Mouse (Mus musculus) telencephalon, adult 2 months (tissue): ENCODE measurements at regions not wholly inside any gene's neighbourhood (a gene's known extent, or its start where the extent isn't known, plus 50 kb on each side); places are given as distances from the start of the nearest gene placed in this dataset.

Experiments
- DNase-seq: peaks from one replicate; pipeline ENCODE4 v3.0.0-alpha.2; 2011; ENCODE audit warnings: low read depth, low spot score

DNA sequence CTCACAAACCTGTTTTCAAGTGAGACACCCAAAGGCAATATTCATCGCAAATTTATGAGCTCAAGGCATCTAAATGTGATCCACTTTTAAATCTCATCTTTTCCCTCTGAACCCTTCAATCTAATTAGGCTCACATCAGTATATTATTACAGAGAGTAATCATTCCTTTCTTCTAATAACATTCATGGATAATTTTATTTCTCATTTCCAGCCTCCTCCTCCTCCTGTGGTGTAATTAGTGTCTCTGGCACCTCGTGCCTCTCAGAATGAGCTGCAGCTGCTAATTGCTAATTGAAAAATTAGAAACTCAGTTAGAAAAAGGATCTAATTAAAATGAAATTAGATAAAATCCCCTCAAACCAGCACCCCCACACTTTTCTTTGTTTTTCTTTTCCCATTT, 420.5 kb upstream of the Camk1g start:
- DNase-seq = no peak

DNA sequence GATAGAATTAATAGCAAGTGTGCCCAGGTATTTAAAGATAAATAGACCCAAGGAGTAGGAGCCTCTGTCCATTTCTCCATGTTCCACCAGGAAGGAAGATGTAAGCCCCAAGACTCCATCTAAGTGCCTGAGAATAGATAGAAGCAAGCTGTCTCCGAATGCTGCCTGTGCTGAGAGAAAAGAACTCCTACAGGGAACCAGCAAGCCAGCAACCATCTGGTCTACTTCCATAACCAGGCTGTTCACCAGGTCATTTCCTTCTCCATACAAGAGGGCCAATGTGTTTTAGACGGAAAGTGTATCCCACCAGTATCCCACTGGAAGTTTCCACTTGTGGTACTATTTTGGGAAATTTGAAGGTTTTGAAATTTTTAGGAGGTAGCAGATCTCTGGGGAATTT, 418.4 kb upstream of the Camk1g start:
- DNase-seq = no peak

DNA sequence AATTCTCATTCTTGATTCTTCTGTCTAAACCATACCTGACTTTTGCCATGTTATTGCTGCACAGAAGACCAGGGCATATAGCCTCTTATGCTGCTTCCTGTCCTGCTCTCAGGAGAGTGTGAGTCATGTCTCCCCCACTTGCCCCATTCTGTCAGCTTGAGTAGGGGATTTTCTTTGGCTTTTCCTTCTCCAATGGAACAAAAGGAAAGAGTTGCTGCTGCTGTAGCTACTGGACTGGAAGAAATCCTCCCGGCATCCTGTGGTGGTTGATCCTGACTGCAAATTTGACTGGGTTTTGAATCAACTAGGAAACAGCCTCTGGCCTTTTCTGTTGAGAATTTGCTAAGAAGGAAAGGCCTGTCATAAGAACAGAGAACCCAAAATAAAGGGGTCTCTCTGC, 417.3 kb upstream of the Camk1g start:
- no peak for DNase-seq

DNA sequence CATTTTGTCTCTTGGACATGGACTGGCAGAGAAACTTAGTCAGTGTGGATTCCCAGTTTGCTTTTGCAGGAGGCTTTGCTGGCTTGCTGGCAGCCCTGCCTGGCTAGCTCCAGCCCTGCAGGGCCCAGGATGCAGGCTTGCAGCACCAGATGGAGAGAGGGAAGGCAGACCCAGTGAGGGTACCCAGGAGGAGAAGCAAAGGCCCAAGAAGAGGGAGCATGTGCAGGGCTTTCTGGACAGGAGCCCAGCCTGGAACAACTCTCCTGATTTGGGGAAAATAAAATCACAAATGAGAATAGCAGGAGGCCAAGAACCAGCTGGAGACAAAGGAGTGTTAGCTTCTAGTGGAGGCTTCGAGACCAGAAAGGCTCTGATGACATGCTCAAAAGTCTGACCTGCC, 414.9 kb upstream of the Camk1g start:
- no peak for DNase-seq

DNA sequence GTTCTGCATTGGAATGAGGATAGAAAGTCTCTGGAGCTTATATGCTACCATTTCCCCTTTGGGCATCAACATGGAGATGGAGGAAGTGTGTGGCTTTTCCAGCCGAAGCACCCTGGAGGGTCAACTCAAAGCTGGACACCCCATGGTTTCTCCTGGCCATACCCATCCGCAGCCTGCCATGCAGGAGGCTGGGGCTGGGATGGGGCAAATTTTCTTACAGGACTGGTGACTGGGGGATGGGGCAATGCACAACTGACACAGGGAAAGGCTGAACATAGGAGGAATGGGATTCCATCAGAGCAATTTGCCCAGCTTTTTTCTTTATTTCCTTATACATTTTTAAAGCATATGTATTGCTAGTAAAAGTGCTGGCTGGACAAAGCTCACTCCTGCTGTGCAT, 414.4 kb upstream of the Camk1g start:
- DNase-seq = no peak

DNA sequence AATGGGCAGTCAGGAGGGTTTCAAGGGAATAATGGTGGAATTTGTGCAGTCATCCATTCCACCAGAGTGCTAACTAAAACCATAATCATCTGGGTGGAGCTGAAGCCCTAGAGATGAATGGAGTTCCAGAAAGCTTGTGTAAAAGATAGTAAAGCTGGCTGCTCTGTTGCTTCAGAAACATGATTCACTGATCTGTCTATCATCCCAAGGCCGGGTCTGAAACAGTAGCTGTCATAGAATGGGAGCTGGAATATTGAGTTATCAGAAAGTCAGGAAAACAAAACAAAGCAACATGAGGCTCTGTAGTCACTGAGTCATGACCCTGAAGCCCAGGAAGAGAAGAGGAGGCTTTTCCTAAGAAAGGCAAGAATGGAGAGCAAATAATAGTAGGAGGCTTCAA, 408.1 kb upstream of the Camk1g start:
- no peak for DNase-seq

DNA sequence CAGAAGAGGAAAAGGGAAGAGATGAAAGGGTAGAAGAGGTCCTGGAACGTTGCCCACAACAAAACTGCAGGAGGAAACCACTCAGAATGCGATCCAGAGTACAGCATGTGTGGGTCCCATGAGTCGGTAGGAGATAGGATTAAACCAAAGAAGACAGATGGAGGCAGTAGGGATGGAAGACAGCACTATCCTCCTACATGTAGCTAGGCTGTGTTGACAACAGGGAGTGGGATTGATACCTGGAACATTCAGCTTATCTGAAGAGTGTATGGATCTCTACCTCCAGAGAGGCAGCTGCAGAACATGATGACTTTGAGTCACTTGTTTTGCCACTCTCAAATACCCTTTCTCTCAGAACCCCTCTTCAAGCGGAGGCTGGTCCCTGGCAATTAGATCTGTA, 399.4 kb upstream of the Camk1g start:
- DNase-seq = no peak

DNA sequence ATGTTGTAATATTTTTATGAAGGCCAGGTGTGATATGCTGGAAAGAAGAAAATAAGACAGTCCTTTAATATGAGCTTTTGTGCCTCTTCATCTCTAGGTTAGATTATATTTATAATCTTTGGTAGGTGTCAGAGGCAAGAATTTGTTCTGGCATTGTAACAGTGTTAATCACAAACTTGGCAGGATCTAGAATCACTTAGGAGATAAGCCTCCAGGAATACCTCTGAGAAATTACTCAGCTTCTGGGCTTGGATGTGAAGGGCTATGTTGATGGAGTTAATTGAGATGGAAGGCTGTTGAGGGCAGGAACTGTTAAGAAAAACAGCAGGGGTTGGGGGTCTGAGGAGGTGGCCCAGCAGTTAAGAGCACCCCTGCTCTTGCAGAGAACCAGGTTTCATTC, 394.0 kb upstream of the Camk1g start:
- no peak for DNase-seq

DNA sequence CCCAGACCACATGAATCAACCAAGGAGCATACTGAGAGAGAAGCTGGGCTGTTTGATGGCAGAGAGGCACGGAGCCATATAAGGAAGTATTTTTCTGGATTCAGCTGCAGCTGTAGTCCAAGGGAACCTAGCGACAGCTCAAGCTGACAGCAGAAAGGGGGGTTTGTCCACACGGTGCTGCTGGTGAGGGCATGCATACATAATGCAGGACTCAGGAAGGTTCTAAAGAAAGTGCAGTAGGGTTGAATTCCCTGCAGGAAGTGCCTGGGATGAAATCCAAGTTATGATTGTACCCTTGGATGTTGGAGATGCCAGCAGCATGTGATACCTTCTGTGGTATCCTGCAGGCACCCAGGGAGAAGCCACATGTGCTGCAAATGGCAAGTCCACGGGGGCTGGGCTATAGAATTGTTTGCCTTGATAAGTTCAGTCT, 381.7 kb upstream of the Camk1g start:
- DNase-seq = peak; percentile 81

DNA sequence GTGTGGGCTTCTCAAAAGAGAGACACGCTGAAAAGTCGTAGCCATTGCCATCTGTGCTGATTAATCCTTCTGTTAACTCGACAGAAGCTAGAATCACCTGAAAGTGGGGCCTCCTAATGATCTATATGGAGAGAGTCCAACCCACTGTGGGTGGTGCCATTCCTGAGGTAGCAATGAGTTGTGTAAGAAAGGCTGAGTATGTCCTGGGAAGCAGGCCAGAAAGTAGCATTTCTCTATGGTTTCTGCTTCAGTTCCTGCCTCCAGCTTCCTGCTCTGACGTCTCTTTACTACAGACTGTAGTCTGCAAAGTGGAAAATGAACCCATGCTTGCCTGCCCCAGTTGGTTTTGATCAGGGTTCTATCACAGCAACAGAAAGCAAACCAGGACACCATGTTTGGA, 380.8 kb upstream of the Camk1g start:
- peak; percentile 64 for DNase-seq

DNA sequence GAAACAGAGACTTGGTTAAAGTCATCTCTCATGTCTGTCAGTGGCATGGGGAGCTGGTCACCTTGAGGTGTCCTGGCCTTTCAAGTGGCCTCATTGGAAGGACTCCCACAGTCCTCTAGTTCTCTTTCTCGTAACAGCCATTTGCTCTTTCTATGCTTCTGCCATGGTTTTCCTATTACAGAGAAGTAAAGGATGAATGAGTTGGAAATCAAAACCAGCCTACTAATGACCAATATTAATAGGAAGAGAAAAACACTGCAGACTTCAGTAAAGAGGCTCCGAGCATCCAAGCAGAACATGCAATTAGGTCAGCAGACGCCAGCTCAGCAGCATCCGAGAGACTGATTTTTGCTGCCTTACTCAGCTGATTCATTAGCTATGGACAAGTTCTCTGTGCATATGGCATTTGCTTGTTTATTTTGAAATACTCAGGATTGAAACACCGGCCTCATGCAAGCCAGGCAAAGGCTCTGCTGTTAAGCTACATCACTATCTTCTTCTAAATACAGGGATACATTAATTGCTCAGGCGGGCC, 377.4 kb upstream of the Camk1g start:
- DNase-seq = no peak

DNA sequence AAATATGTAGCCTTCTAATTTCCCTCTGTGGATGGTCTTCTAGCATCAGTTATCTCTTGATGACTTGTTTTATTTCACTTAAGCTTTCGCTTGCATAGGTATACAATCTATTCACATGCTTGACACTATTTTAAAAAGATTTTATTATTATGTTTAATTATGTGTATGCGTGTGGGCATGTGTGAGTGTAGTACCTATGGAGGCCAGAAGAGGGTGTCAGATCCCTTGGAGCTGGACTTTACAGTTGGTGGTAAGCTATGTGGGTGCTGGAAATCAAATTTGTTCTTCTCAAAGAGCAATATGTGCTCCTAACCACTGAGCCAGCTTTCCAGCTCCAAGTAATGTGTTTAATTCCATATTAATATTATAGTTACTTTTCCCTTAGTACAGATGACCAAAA, 372.6 kb upstream of the Camk1g start:
- no peak for DNase-seq

DNA sequence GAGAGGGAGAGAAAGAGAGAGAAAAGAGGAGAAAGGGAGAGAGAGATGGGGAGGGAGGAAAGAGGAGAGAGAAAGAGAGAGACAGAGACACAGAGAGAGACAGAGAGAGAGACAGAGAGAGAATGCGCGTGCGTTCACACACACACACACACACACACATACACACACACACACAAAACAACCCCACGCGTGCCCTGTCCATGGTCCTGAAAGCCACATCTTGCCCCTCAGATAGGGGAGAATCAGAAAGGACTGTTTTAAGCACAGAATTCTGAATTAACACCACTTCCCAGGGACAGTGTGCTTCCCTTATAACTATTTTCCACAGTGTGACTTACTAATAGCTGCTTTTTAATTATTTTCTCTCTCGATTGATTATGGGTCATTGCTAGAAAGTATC, 368.7 kb upstream of the Camk1g start:
- no peak for DNase-seq

DNA sequence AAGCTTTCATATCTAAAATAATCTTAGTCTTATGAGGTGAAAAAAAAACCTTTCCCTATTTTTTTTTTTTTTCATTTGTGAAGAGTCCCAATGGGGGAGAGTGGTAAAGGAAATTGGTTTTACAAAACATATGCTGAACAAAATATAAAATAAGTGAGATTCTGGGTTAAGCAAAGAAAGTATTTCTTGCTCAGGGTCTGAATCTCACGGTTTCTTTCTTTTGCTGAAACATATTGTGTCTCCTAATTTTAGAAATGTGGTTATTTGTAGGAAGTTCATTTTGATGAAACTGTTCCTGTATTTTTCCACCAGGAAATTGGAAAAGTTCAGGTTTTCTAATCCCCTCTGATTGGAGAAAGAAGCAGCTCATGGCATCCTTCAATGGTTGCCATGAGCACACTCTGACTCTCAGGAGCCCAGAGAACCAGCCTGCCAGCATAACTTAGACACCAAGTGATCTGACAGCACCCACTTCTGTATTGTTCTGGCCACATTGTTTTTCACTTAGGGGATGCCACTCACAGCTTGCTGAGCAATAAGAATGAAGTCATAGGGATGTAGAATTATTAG, 365.9 kb upstream of the Camk1g start:
- DNase-seq = peak; percentile 55

DNA sequence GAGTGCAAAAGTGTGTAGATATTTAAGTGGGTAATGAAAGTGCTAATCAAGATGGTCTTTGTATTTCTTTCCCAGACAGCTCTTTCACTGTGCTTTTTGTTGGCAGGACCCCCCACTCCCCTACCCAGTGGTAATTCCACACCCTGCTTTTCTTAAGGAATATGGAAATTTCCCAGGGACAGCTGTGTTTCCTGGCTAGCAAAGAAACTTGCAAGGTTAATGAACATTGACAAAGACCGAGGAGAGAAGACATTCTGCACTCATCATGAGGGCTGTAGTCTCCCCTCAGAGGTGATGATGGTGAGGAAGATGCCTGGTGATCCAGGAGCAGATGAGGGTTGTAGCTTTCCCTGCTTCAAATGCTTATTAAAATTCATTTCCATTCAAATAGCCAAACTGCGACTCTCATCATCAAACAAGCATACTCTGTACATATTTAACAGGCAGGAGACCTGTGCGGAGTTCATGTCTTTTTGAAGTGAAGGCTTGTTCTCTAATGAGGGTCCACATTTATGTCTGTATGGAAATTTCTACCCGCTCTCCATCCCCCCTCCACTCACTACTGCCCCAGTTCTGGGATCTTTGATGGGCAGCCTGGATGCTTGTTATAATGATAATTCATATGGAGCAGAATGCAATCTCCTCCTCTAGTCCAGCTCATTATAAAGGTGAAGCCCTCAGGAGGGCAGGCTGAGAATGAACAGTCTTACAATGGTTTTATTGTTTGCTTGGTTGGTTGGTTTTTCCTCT, 364.1 kb upstream of the Camk1g start:
- no peak for DNase-seq

DNA sequence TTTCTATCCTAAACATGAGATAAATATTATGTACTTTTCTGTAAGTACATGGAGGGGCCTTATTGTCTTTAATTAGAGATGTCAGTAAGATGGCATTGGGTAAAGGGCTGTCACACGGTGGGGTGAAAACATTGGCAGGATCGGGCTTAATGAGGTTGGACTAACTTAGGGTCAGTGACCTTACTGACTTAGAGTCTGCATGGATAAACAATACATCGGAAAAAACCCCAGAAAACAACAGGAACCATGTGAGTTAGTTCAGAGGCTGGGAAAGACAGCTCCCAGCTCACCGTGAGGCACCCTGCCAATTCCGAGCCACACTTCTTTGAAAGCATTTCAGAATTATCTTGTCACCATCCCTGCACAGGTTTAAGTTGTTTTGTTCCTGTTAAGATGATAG, 363.3 kb upstream of the Camk1g start:
- DNase-seq = no peak

DNA sequence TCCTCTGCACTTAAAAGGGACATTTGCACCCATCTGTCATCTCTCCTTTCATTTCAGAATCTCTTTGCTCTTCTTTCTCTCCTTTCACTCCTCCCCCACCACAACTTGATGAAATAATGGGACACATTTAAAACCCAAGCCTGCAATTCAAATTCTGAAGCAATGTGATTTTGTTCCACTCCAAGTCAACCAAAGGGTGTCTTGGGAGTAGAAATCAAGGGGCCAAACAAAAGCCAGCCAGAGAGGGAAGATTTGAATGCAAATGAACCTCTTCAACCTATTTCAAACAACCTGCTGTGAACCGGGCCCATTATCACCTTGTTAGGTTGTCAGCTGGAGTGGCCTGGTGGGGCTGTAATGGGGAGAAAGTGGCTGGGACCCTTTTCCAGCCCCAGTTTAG, 362.0 kb upstream of the Camk1g start:
- DNase-seq = no peak

DNA sequence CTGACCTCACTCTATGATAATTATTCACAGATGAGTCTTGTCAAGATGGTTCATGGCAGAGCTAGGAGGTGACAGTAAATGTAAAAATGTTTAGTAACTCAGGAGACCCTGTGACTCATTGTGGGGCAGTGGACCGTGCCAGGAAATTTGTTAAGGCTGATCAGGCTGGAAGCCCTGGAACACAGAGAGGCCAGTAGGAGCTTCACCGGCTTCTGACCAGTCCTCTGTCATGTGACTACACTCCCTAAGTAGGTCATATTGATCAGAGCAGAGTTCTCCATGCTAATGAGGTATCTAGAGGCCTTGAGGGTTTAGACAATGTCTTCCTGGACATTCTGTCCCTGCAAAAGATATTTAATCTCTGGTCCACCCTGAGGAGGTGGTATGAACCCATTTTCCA, 351.8 kb upstream of the Camk1g start:
- no peak for DNase-seq

DNA sequence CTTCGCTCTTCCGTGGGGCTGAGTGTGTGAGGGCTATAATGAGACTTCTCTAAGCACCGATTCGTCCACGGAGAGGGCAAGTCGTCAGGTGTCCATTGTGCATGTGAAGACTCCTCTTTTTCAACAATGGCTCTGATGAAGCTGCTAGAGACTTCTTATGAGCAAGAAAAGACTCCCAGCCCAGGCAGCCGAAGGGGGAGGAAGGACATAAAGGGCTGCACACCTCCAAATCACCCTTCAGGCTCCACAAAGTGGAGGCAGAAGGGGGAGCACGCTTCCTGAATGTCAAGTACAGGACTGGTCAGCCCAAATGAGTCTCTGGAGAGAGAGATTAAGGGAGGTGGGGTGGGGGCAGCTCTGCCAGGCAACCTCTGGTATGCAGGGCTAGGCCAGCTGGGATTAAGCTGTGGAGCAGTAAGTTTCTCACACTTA, 350.3 kb upstream of the Camk1g start:
- DNase-seq = no peak

DNA sequence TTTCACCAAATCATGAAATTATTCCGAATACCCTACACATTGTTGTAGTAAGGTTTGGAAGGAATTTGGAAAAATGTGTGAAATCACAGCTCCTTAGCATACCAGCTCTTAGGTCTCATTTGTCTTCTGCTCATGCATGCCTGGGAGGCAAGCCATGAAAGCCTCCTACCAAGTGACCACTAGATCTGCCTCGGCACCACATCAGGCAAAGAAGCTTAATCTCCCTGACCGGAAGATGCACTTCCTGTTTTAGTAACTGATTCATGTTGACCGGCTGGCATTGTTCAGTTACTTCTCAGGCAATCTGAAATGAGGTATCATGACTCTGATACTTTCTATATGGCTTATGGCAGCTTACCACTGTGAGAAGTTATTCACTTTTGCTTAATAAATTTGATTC, 345.2 kb upstream of the Camk1g start:
- DNase-seq = no peak

DNA sequence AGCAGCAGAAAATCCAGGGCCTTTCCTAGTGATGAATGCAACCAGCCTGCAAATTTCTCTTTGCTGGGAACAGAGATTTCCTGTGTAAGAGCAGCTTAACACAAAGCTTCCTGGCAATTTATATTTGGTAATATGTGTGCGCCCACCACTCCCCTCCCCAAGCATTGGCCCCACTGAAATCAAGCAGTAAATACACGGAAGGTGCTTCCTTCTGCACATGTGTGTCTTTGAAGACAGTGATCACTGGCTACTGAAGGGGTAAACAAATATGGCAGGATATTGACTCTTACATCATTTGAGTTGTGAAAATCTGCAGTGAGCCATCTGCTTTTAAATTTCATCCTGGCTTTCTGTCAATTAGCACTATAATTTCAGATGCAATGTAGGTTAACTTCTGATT, 344.5 kb upstream of the Camk1g start:
- DNase-seq = no peak

DNA sequence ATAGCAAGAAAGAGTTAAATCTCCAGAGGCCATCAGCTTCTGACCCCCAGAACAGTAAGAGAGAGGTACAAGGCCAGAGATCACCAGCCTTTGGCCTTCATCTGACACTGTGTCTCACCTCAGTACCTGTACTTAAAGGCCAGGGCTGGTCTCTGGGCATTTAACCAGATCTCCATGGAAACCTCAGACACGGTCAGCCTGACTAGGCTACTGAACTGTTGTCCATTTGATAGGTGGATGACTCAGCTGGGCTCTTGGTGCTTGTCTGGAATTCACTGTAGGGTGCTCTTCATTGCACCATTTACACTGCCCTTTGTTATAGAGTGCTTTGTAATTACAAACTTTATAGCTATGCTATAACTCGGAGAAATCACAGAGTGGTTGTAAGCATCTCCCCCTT, 335.1 kb upstream of the Camk1g start:
- DNase-seq = no peak

DNA sequence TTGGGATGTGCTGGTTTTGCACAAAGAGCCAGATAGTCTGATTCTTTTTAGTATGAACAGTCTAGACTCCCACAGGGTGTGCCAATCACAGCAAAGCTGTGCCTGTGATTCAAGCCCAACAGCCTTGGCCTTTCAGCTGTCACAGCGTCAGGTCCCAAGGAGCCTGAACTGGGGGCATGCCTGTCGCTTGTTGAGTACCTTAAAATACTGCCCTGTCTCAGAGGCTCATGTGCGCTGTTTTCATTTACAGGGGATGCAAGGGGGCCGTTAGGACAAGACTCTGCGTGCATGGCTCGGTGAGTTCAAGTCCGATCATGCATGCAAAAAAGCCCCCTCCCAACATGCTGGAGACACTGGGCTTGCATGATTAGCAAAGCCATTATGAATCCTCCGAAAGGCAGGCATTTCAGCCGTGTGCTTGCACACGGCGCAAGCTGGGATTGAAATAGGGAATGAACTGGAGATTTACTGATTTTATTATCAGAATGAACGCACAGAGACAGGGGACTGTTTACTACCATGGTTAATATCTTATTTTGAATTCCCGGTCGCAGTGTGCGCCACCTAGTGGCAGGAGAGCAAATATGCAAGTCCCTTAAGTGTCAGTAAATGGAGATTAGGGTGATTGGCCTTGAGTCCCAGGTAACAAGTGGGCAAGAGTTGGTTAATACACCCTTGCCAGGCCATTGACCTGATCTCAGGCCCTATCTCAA, 332.8 kb upstream of the Camk1g start:
- peak; percentile 22 for DNase-seq
